Mouse (Mus musculus) CH12.LX (cell line): ENCODE results near the gene Ank. TPM values are rescaled to one million over a fixed set of nuclear protein-coding genes. Genes with fewer than 3 reads are reported as not detected.
"Not testable (repeated sequence)": the region's sequence is repeated elsewhere in the genome, so short reads cannot be mapped to it uniquely, and the experiment has no call there.

Experiments used
- DNase-seq: peaks from one replicate; pipeline ENCODE4 v3.0.0-alpha.2; 2013; ENCODE audit errors: extremely low read depth
- H3K27ac ChIP-seq: 2 replicates; pipeline ENCODE4 v1.5.1; 2012; ENCODE audit warnings: low read depth, mild to moderate bottlenecking, control low read depth, moderate library complexity; ENCODE audit not compliant: insufficient read depth
- H3K27me3 ChIP-seq: replicated peaks from 2 replicates; pipeline ENCODE3; 2012; ENCODE audit warnings: inconsistent platforms
- H3K36me3 ChIP-seq, 2 experiments: replicated peaks in 1 of 2; 2 replicates each; pipeline versions ENCODE3 to v1.6.1; 2012; ENCODE audit warnings: inconsistent platforms in 1 of 2, low read length in 1 of 2, mild to moderate bottlenecking in 1 of 2, mixed read lengths in 1 of 2, moderate library complexity in 1 of 2; ENCODE audit not compliant: control insufficient read depth in 1 of 2, insufficient read depth in 1 of 2
- H3K4me1 ChIP-seq, 2 experiments: 2 replicates each; pipeline ENCODE4 v1.6.1; 2012; ENCODE audit warnings: inconsistent platforms in 1 of 2, moderate library complexity in 1 of 2; ENCODE audit not compliant: insufficient read depth in 2 of 2, control insufficient read depth in 1 of 2
- H3K4me2 ChIP-seq: 2 replicates; pipeline ENCODE4 v1.6.1; 2012; ENCODE audit warnings: low read depth, mild to moderate bottlenecking, control low read depth; ENCODE audit not compliant: poor library complexity, insufficient read depth, severe bottlenecking
- H3K4me3 ChIP-seq, 3 experiments: fragments of 150-350 bp in 1 of 3; sonication (generic) in 1 of 3; replicated peaks in 1 of 3; 2 replicates each; pipeline versions ENCODE3 to v1.5.1; 2011 to 2012; ENCODE audit warnings: low read depth in 2 of 3, low read length in 2 of 3, mild to moderate bottlenecking in 2 of 3, moderate library complexity in 2 of 3, control low read depth in 1 of 3, improper control_type of control experiment in 1 of 3, inconsistent platforms in 1 of 3, mixed read lengths in 1 of 3; ENCODE audit not compliant: poor library complexity in 1 of 3
- H3K79me2 ChIP-seq: replicated peaks from 2 replicates; pipeline ENCODE4 v1.6.1; 2012; ENCODE audit warnings: mild to moderate bottlenecking, moderate library complexity; ENCODE audit not compliant: control insufficient read depth, poor library complexity, insufficient read depth, severe bottlenecking; ENCODE audit errors: extremely low read depth
- H3K9ac ChIP-seq: 2 replicates; pipeline ENCODE4 v1.6.1; 2012; ENCODE audit warnings: low read depth, mild to moderate bottlenecking, control low read depth, moderate library complexity; ENCODE audit not compliant: insufficient read depth
- H3K9me3 ChIP-seq: replicated peaks from 2 replicates; pipeline ENCODE3; 2012; ENCODE audit warnings: low read length, inconsistent platforms, mixed read lengths
- CHD1 ChIP-seq: IDR thresholded peaks from 2 replicates; pipeline ENCODE4 v1.6.1; 2012; ENCODE audit warnings: low read depth, low read length, improper control_type of control experiment, inconsistent platforms
- E2F4 ChIP-seq: IDR thresholded peaks from 2 replicates; pipeline ENCODE4 v1.6.1; 2011; ENCODE audit warnings: low read depth, low read length, improper control_type of control experiment; ENCODE audit not compliant: insufficient replicate concordance
- ELF1 ChIP-seq: IDR thresholded peaks from 2 replicates; pipeline ENCODE4 v1.6.1; 2014; ENCODE audit warnings: low read depth, mild to moderate bottlenecking, inconsistent platforms, low read length, improper control_type of control experiment
- ETS1 ChIP-seq: conservative IDR thresholded peaks from 2 replicates; pipeline ENCODE4 v1.6.1; 2012; ENCODE audit warnings: low read depth, mild to moderate bottlenecking, inconsistent platforms, low read length, improper control_type of control experiment, moderate library complexity
- GABPA ChIP-seq: IDR thresholded peaks from 2 replicates; pipeline ENCODE4 v1.6.1; 2012; ENCODE audit warnings: low read depth, low read length, improper control_type of control experiment, inconsistent platforms; ENCODE audit not compliant: insufficient replicate concordance
- JUN ChIP-seq: IDR thresholded peaks from 2 replicates; pipeline ENCODE4 v1.6.1; 2011; ENCODE audit warnings: low read depth, mild to moderate bottlenecking, low read length, improper control_type of control experiment, moderate library complexity; ENCODE audit not compliant: insufficient read depth
- JUND ChIP-seq: conservative IDR thresholded peaks from 2 replicates; pipeline ENCODE4 v1.6.1; 2011; ENCODE audit warnings: low read depth, low read length, improper control_type of control experiment
- MAX ChIP-seq: IDR thresholded peaks from 2 replicates; pipeline ENCODE4 v1.6.1; 2011; ENCODE audit warnings: low read length, improper control_type of control experiment
- MXI1 ChIP-seq: IDR thresholded peaks from 2 replicates; pipeline ENCODE4 v1.6.1; 2011; ENCODE audit warnings: mild to moderate bottlenecking, low read depth, low read length, improper control_type of control experiment
- PAX5 ChIP-seq: IDR thresholded peaks from 2 replicates; pipeline ENCODE4 v1.6.1; 2012; ENCODE audit warnings: low read length, inconsistent platforms, mixed read lengths
- RCOR1 ChIP-seq: conservative IDR thresholded peaks from 2 replicates; pipeline ENCODE4 v1.6.1; 2012; ENCODE audit warnings: low read depth, mild to moderate bottlenecking, inconsistent platforms, low read length, improper control_type of control experiment
- SIN3A ChIP-seq: IDR thresholded peaks from 2 replicates; pipeline ENCODE4 v1.6.1; 2012; ENCODE audit warnings: low read length, improper control_type of control experiment, inconsistent platforms
- SMC3 ChIP-seq: IDR thresholded peaks from 2 replicates; pipeline ENCODE4 v1.6.1; 2011; ENCODE audit warnings: low read depth, low read length, improper control_type of control experiment
- UBTF ChIP-seq: IDR thresholded peaks from 2 replicates; pipeline ENCODE4 v1.6.1; 2012; ENCODE audit warnings: low read depth, mild to moderate bottlenecking, inconsistent platforms, low read length, improper control_type of control experiment, moderate library complexity
- USF2 ChIP-seq: conservative IDR thresholded peaks from 2 replicates; pipeline ENCODE4 v1.6.1; 2011; ENCODE audit warnings: low read depth, low read length, improper control_type of control experiment
- dilution Hi-C: fragments of 300-500 bp; cut with MboI; formaldehyde crosslinking; loops from 2 replicates; pipeline ENCODE4 v1.14.3; 2020; ENCODE audit warnings: low sequenced_read_pairs; ENCODE audit not compliant: extremely low pct_unique_long_range_greater_than_20kb, extremely low pct_ligation_motif_present
- in situ Hi-C: fragments of 300-500 bp; cut with MboI; formaldehyde crosslinking; loops from 3 replicates; pipeline ENCODE4 v1.14.3; 2019; ENCODE audit warnings: low sequenced_read_pairs, low pct_ligation_motif_present, low pct_unique_long_range_greater_than_20kb, mixed read lengths
- polyA plus RNA-seq: library from polyadenylated mRNA; unstranded; fragments of >175 nt; gene quantifications from 2 replicates; pipeline ENCODE4 v1.2.1, GENCODE M21; 2012; ENCODE audit warnings: low read depth; ENCODE audit not compliant: insufficient read length
- total RNA-seq, 2 experiments: library from RNA; depleted of rRNA; stranded (reverse); fragments of 300-350 nt in 1 of 2; fragments of >200 nt in 1 of 2; gene quantifications; 2 replicates each; pipeline ENCODE4 v1.2.3; 2012 to 2014

Gene Ank
- total and polyA plus RNA-seq, 3 experiments = 4.6 to 12.4 (median 8.6) TPM

DNA sequence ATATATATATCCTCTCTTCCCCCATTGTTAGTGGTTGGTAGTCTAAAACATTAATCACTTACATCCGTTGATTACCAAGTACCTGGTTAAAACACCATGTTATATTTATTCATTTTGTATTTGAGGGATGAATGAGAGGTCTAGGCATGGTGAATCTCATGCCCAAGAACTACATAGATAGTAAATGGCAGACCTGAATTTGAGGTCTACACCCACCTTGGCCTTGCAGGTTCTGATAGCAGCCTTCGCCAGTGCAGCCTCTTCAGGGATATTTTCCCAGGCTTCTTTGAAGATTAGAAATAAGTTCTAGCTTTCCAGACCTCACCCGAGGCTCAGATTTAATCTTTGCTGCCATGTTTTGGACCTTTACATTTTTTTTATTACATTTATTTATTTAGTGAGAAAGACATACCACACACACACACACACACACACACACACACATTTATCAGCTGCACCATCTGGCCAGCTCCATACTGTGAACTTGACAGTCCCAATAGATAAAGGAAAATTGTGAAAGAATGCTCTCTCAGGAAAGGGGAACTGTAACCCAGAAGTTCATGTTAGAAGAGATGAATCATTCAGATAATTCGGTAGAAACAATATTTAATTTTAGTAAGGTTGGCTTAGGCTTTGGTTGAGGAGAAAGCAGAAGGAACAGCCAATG, 2.5 kb downstream of the Ank start:
- H3K79me2 ChIP-seq = no peaks in the 10 kb centered on the region
- TF ChIP-seq E2F4 = no peak
- no peak for TF ChIP-seq ELF1
- no peak for TF ChIP-seq USF2
- no peak for TF ChIP-seq PAX5
- TF ChIP-seq ETS1 = no peak
- TF ChIP-seq JUND = no peak
- no peak for TF ChIP-seq RCOR1
- no peak for TF ChIP-seq JUN
- no peak for TF ChIP-seq MAX
- no peak for TF ChIP-seq GABPA
- TF ChIP-seq SMC3 = no peak
- no peak for TF ChIP-seq CHD1
- TF ChIP-seq, all 38 proteins: peak for 0
- Histone ChIP-seq H3K4me2 (no peak overlapping the region), H3K9me3 (no peaks in the 10 kb centered on the region), H3K9ac (no peak overlapping the region), H3K4me3 (no peak overlapping the region), H3K27me3 (peaks cover 15% of the 10 kb centered on the region), H3K4me1 (peaks cover 0 to 18% of the 10 kb centered on the region in 2 experiments; a peak in 2 of 4 replicates), H3K27ac (no peak overlapping the region), H3K36me3 (peaks cover 0 to 9% of the 10 kb centered on the region in 2 experiments)
- in situ Hi-C loops (loop anchor here (25.0 kb wide), 1 partner anchor 132 kb away; no protein-coding TSS in a partner anchor), dilution Hi-C loops (no loop called here)
- no peak for DNase-seq

- H3K36me3 ChIP-seq, H3K4me2 ChIP-seq, H3K4me3 ChIP-seq, dilution Hi-C loops, DNase-seq, H3K27ac ChIP-seq, H3K9me3 ChIP-seq, H3K79me2 ChIP-seq, H3K9ac ChIP-seq: not testable (repeated sequence)
- in situ Hi-C loops = loop anchor here (25.0 kb wide), 1 partner anchor 133 kb away; no protein-coding TSS in a partner anchor
- peaks cover 14% of the 10 kb centered on the region for H3K27me3 ChIP-seq
- H3K4me1 ChIP-seq = peaks cover 0 to 18% of the 10 kb centered on the region in 2 experiments; a peak in 2 of 4 replicates
Observed at GRCm38 (mm10) chr15:27470346-27470745, 3.9 kb downstream of the Ank start.

GRCm38 (mm10) chr15:27472315-27472714, 5.8 kb downstream of the Ank start:
- Histone ChIP-seq H3K79me2 (no peaks in the 10 kb centered on the region), H3K4me1 (peaks cover 2 to 22% of the 10 kb centered on the region in 2 experiments; a peak in 3 of 4 replicates), H3K4me3 (no peak overlapping the region), H3K9ac (no peak overlapping the region), H3K9me3 (no peaks in the 10 kb centered on the region), H3K27ac (no peak overlapping the region), H3K4me2 (no peak overlapping the region), H3K27me3 (peaks cover 5% of the 10 kb centered on the region)
- dilution Hi-C loops (no loop called here), in situ Hi-C loops (loop anchor here (25.0 kb wide), 1 partner anchor 135 kb away; no protein-coding TSS in a partner anchor)
- no peak for DNase-seq
- no peak for TF ChIP-seq UBTF
- TF ChIP-seq MXI1 = no peak
- no peak for TF ChIP-seq RCOR1
- TF ChIP-seq SIN3A = no peak
- no peak for TF ChIP-seq SMC3
- TF ChIP-seq, all 38 proteins: peak for 0
- H3K36me3 ChIP-seq = peaks cover 0 to 12% of the 10 kb centered on the region in 2 experiments
